Mouse (Mus musculus) liver, postnatal 0 days (tissue): Measurements from ENCODE around the gene Arpp19.

ENCODE experiments used
- CTCF ChIP-seq: sonication (generic); IDR thresholded peaks from 2 replicates; pipeline ENCODE4 v1.5.1; 2016; ENCODE audit warnings: antibody characterized with exemption, low read depth
- EP300 ChIP-seq: IDR thresholded peaks from 2 replicates; pipeline ENCODE4 v1.6.1; 2016; ENCODE audit warnings: antibody characterized with exemption, low read depth, mild to moderate bottlenecking

- TF ChIP-seq CTCF (no peak), EP300 (no peak)
Measured at GRCm38 (mm10) chr9:75019592-75019991, 17.8 kb upstream of the Arpp19 start.
